Mouse (Mus musculus): ENCODE results near the gene Ormdl3.
A peak's percentile ranks its signal among the peaks of the same experiment; 100 is the strongest.

The Ormdl3 gene

DNA sequence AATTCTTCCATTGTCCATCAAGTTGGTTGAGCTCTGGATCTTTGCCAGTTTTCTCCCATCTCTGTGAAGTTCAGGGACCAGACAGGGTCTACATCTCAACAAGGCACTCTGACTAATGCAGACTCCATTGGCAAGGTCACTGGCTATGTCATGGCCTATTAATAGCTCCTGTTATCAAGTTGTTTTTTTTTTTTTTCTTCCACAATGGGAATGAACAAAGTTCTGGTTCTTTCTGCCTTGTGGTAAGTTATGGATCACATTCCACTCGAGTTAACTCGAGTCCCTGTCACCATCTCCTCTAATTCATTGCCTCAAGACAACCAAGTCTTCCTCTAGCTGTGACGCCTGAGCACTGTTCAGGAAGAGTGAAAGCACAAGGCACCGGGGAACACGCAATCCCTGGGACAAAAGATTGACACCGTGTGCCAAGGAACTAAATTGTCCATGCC, 1.7 kb upstream of the Ormdl3 start:
- no peak for DNase-seq (ENCODE audit: low read depth, low spot score)

GRCm38 (mm10) chr11:98587684-98588546, 747 bp upstream of the Ormdl3 start:
- DNase-seq (ENCODE audit: low read depth, low spot score): peak; percentile 57

DNA sequence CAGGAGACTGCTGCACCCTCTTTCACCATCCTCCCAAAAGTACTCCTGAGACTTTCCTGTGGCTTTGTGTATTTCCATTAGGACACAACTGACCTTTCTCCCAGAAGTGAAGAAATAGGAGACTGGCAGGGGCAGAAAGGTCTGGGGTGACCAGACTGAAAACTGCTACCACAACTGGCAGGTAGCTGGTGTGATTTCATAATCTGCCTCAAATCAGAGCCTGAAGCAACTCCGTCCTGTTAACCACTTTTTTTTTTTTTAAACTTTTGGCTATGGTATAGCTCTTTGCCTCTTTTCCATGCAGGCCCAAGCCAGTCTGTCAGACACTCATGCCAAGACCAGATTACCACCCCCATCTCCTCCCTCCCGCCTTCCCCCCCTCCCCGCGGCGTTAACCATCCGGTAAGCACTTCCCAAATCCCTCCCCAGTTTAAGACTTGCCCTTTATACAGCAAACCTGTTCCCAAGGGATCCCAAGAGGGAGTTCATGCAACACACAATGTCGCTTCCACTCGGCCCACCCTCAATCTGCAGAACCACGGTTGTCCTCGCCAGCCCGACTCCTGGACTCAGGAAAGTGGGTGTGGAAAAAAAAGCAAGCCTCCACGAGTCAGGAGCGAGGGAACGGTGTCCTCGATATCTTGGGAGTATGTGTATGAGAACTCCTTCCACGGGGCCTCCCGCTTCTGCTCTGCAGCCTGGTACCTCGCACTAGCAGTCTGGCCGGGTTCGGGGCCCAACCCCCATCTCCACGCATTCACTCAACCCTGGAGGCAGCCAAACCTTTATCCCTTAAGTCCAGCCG, 879 bp downstream of the Ormdl3 start:
- DNase-seq (ENCODE audit: low read depth, low spot score): no peak

- DNase-seq (ENCODE audit: low read depth, low spot score): no peak
Measured at GRCm38 (mm10) chr11:98584629-98585177, 2.5 kb downstream of the Ormdl3 start.

DNA sequence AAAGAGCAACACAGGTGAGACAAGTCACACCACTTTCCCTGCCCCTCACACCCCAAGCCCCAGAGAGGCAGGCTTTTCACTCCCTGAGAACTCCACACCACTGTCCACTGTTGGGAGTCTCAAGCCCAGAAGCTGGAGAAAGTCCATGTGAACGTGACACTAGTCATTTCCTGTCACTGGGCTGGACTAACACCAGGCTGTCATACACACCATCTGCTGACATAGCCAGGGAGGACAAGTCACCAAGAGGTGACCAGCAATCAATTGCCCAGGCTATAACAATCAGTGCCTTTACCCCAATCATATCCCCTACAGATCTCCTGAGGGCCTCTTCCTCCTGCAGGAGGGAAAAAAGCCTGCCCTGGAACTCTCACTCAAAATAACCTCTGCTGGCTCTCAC, 3.0 kb downstream of the Ormdl3 start:
- DNase-seq (ENCODE audit: low read depth, low spot score): no peak

GRCm38 (mm10) chr11:98583571-98583970, 3.6 kb downstream of the Ormdl3 start:
- no peak for DNase-seq (ENCODE audit: low read depth, low spot score)

GRCm38 (mm10) chr11:98583265-98583552, 4.0 kb downstream of the Ormdl3 start:
- no peak for DNase-seq (ENCODE audit: low read depth, low spot score)

GRCm38 (mm10) chr11:98582551-98583264, 4.5 kb downstream of the Ormdl3 start:
- DNase-seq (ENCODE audit: low read depth, low spot score): no peak

DNA sequence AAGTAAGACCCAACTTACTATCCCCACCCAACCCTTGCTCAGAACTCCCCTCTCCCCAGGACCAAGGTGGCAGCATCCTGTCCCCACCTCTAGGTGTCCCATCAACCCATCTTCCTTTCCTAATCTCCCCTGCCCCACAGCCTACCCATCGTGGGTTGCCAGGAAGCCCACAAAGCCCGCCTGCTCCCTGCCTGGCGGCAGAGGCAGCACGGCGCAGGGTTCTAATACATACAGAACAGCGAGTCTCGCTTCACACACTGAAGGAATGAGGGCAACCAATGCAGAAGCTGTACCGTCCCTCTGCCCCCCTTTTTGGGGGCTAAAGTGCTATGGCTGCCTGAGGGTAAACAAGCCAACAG, 5.2 kb downstream of the Ormdl3 start:
- no peak for DNase-seq (ENCODE audit: low read depth, low spot score)

DNA sequence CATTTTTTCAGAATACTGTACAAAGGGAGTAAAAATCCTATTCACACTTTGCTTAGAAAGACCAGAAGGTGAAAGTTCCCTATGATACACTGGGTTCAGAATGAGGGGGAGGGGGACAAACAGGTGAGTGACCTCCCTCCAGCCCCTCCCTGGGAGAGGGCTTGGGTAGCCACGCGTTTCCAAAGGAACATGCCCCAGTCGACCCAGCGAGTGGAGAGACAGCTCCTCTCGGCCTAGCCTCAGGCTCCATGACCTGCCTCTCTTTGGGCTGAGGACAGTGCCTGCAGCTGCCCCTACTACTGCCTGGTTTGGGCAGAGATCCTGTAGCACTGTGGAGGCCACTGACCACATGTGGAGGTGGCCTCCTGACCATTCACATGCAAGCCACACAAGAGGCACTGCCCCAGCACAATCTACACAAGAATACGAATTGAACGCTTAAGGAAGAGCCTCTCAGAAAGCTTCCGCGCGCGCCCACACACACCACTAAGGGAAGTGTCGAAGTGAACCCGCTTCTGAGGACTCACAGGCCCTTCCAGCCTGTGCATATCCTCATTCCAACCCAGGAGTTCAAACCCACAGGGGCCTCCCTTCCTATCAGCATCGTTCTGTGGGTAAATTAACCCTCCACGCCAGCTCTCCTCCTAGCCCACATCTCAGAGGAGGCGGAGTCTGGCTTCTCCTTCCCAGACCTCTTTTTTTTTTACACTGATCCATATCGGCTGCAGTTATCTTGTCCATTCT, 5.7 kb downstream of the Ormdl3 start:
- no peak for DNase-seq (ENCODE audit: low read depth, low spot score)

DNA sequence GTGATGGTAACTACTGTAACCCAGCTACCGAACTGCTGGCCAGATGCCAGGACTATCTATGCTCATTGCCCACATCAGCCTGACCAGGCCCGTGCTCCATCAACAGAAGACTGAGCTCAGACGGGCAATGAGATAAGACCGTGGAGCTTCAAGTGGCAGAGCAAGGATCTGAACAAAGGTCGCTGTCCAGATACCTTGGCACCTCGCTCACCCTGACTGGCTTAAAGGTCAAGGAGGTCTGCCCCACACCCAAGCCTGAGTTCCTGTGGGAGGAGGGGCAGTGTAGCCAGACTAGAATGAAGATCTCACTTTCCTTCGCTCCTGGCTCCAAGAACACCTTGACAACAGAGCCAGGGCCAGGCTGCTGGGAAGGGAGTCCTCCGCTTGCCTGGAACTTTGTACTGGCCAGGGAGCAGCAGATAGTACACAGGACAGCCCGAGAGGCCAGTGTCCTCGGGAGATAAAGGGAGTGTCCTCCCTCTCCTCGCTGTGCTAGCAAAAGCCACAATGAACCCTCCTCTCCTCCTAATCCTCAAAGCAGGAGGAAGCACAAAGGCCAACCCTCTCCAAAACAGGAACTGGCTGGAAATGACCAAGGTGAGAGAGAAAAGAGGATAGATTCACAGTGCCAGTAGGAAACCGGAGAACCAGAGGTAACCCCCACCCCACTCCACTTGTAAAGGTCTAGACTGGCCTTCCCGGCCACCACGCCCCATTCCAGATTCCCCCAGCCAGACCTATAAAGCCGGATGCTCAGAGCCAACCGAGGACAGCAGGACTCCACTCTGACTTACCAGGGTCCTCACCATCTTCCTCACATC, 6.7 kb downstream of the Ormdl3 start:
- no peak for DNase-seq (ENCODE audit: low read depth, low spot score)

DNA sequence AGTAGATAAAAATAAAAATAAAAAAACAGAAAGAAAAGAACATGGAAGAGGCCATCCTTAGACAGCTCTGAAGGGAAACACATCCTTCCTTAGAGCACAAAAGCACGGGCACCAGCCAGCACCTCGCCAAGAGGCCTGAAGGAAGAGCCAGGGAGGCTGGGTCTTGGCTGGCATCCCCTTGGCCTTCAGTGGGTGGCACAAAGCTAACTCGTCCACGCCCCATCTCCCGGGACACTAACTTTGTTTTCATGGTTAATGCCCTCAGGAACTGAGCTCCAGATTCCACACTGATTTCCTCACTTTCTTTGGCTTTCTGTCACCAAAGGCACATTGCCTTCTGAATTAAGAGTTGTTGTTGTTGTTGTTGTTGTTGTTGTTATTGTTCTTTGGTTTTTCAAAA, 9.4 kb downstream of the Ormdl3 start:
- no peak for DNase-seq (ENCODE audit: low read depth, low spot score)

- DNase-seq (ENCODE audit: low read depth, low spot score): no peak
Measured at GRCm38 (mm10) chr11:98569461-98569860, 17.7 kb downstream of the Ormdl3 start.

- no peak for DNase-seq (ENCODE audit: low read depth, low spot score)
Measured at GRCm38 (mm10) chr11:98568326-98568725, 18.8 kb downstream of the Ormdl3 start.

DNA sequence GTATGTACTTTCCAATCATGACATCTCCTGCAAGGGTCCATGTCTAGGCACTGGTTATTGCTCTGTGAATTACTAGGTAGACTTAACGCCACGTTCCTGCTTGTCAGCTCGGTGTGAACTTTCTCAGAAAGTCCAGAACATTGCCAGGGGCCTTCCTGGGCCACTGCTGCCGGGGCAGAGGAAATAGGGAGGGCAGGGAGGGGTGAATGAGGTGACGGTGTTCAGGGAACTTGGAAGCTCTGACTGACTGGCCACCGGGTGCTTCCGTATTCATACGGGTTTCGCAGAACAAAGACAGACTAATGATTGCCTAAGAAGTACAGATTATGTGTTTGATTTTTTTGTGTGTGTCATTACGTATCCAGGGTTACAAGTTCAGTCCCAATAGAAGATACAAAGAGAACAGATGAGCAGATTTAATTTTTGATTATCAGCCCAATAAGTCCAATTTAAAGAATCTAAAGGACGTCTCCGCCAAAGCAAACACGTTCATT, 23.2 kb downstream of the Ormdl3 start:
- no peak for DNase-seq (ENCODE audit: low read depth, low spot score)

GRCm38 (mm10) chr11:98563025-98563424, 24.1 kb downstream of the Ormdl3 start:
- no peak for DNase-seq (ENCODE audit: low read depth, low spot score)

GRCm38 (mm10) chr11:98560942-98561341, 26.2 kb downstream of the Ormdl3 start:
- no peak for DNase-seq (ENCODE audit: low read depth, low spot score)

GRCm38 (mm10) chr11:98555124-98555700, 32.0 kb downstream of the Ormdl3 start:
- DNase-seq (ENCODE audit: low read depth, low spot score): no peak

- DNase-seq (ENCODE audit: low read depth, low spot score): no peak
Measured at GRCm38 (mm10) chr11:98553966-98554365, 33.2 kb downstream of the Ormdl3 start.

All from WW6 (cell line).